In the genomic region with DNA sequence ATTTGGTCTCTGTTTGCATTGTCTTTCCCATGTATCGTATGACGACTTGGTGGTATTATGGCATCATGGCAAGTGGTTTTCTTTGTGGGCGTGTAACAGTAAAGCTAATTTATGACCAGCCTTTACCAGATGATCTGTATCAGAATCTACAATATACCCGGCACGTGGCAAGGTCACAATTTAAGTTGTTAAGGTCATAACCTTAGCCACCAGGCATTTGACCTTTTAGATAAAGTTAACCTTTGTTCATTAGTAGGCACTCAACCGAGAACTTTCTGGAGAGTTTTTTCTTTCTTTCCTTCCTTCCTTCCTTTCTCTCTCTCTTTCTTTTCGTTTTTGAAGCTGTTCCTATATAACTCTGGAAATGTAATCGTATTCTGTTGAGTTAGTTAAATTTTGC, we compare ENCODE assay signal across 16 mouse cellular contexts. TPM values are rescaled to one million over a fixed set of nuclear protein-coding genes. Genes with fewer than 3 reads are reported as not detected.
"Had no signal": no experiment of that assay in that cellular context is flagged by ENCODE, and none has a peak within 500 bp of the region (broad histone marks: within the 10 kb centered on the region; RNA-seq: fewer than 3 reads in every experiment).

No protein-coding gene starts in this region.

- H3K4me2 ChIP-seq: liver, embryonic 13.5 days; lung, embryonic 15.5 days; midbrain, embryonic 12.5 days had no signal

- H3K4me3 ChIP-seq: left cerebral cortex, adult 2 months; limb, embryonic 10.5 days; liver, embryonic 13.5 days; lung, embryonic 15.5 days; midbrain, embryonic 12.5 days; neural tube, embryonic 13.5 days had no signal

- H3K9ac ChIP-seq: liver, embryonic 13.5 days; liver, postnatal 0 days; lung, embryonic 15.5 days; midbrain, embryonic 12.5 days; neural tube, embryonic 13.5 days had no signal

- DNase-seq: kidney, postnatal 10 days; kidney, postnatal 4 days; liver, embryonic 13.5 days; liver, postnatal 0 days; retina, postnatal 1 day; right cerebral cortex, postnatal 4 days; spleen, adult 18-20 months; thymus, adult 18-20 months; thymus, postnatal 14 days had no signal

- H3K27ac ChIP-seq: limb, embryonic 10.5 days; liver, embryonic 13.5 days; midbrain, embryonic 12.5 days; neural tube, embryonic 13.5 days had no signal

- H3K27me3 ChIP-seq: lung, embryonic 15.5 days; neural tube, embryonic 13.5 days had no signal

- ATAC-seq: liver, postnatal 0 days; midbrain, embryonic 16.5 days had no signal

- H3K4me1 ChIP-seq: limb, embryonic 10.5 days; liver, embryonic 13.5 days had no signal

- H3K9me3 ChIP-seq: limb, embryonic 10.5 days; liver, embryonic 13.5 days; lung, embryonic 15.5 days; neural tube, embryonic 13.5 days had no signal

RNA-seq across cellular contexts. Expression of a gene that starts 8.7 kb away (rescaled TPM):
- total RNA-seq: megakaryocyte-erythroid progenitor cell, adult 5-6 weeks had no signal
- polyA plus RNA-seq: liver, postnatal 0 days had no signal
